Mouse (Mus musculus): ENCODE measurements around the gene Fam133b.

The Fam133b gene

DNA sequence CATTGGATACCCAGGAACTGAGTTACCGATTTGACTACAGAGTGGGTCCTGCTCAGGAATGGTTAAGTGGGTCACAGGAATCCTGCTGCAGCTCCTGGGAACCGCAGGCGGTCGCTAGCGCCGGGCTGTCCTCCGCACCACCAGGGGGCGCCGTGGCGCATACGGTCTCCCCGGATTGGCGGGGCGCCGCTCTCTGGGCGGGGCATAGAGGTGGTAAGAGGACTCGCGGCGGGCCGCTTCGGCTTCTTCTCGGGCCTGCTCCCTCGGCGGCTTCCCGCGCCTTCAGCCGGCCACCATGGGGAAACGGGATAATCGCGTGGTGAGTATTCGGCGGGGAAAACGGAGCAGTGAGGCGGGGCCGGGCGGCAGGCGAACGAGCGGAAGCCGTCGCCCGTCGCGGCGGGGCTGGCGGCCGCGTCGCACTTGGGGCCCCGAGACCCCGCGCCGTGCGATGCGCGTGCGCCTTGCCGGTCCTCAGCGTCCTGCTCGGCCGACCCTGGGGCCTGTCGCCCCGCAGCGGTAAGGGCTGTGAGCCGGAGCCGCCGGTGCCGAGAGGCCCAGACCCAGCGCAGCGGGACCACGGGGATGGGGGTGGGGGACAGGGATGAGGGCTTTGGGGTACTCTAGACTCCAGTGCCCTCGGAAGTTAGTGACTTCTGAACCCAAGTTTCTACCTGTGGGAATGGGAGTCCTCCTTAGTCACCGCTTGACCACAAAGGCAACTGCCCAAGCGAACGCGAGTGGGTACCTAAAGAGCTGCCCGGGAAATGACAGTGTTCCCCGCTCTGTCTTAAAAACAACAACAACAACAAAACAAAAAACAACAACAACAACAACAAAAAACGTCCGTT lies at the start of gene Fam133b:
Gene Fam133b, plus strand, starts transcription at position 205 of the 851 bp plus-strand sequence.
- peak; percentile 99 for DNase-seq (ENCODE audit: low spot score)

GRCm38 (mm10) chr5:3493968-3494367 lies 49.7 kb upstream of the Fam133b start:
- DNase-seq (ENCODE audit: low spot score), result no peak

DNA sequence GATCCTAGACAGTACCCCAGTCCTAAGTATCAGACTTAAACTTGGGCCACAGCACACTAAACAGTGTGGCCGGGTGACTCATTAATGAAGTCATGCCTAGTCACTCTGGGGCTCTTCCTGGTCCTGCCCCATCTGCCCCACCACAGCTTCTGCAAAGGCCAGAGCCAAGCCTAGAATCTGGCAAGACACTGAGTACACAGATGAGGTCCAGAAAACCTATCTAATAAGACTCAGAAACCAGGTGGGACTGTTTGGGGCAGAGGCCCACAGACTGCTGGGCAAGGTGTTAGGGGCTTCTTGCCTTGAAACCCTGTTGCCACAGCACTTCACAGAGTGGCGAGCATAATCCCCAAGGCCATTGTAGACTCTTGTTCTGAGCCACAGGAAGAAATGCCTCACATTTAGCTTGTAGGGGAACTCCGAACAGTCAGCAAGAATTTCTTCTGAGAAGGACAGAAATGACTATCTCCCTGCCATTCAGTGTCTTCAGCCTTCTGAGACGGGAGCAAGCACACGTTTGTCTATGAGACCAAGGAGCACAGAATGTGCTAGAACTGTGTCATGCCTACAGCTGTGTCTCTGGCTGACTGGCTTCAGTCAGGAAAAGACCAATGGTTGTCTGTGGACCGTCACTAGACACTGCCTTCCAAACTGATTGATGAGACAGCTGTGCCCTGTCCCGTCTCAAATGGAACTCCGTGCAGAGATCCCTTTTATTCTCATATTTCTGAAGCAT lies 49.0 kb upstream of the Fam133b start:
- DNase-seq (ENCODE audit: low spot score), result no peak

GRCm38 (mm10) chr5:3497505-3497925 lies 46.1 kb upstream of the Fam133b start:
- no peak for DNase-seq (ENCODE audit: low spot score)

DNA sequence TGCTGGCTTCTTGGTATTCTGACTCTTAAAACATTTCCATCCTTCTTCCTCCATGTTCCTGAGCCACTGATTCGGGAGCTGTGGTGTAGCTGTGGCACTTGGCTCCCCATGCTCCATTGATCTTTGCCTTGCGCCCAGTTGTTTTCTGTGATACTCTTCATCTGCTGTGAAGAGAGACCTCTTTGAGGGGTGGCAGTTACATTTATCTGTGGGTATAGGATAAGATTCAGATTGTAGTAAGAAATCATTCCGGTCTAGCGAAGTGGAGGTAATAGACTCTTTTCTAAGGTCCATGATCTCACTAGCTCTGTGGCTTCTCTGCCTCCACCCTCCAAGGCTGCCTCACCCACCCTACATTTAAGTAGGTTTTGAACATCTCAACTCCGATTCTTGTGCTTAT lies 43.3 kb upstream of the Fam133b start:
- DNase-seq (ENCODE audit: low spot score), result no peak

DNA sequence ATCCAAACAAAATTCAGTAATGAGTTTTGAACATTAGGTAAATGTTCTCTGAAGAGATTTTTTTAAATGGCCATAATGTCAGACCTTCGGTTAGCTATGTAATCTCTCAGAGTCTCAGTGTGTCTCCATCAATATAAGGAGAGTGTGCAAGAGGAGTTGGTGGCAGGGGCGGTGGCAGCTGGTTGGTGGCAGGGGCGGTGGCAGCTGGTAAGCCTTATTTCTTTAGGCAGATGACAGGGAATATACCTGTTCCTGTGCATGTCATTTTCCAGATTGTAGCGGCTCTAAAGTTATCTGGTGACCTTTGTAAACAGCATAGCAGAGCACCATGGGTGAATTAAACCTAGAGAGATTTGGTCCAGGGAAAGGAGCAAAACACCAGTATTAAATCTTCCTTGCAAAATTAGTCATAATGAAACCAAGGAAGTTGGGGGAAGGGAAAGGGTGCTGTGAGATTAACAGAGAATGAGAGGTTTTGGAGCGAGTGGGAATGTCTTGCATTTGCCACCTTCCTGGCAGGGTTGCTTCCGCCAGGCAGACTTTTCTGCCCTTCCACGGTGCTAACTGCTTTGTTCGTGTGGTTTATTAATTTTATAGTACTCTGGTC lies 42.6 kb upstream of the Fam133b start:
- no peak for DNase-seq (ENCODE audit: low spot score)

DNA sequence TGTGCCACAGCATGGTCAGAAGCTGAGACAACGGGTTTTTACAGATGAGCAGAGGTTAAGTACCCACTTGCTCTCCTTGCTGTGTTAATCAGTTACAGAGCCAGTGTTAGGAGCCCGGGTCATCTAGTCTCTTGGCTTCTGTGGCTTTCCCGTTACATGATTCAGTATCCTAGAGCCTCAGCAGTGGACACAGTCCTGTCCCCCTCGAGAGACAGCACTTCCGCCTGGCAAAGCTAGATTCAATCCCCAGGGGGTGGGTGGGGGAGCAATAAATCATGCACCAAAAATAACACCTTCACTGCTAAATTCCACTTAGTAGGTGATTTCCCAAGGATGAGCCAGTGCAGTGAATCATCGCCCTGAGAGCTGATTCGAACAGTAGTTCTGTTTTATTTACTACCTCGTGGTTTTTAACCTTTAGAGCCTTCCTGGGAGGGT lies 42.0 kb upstream of the Fam133b start:
- DNase-seq (ENCODE audit: low spot score), result no peak

DNA sequence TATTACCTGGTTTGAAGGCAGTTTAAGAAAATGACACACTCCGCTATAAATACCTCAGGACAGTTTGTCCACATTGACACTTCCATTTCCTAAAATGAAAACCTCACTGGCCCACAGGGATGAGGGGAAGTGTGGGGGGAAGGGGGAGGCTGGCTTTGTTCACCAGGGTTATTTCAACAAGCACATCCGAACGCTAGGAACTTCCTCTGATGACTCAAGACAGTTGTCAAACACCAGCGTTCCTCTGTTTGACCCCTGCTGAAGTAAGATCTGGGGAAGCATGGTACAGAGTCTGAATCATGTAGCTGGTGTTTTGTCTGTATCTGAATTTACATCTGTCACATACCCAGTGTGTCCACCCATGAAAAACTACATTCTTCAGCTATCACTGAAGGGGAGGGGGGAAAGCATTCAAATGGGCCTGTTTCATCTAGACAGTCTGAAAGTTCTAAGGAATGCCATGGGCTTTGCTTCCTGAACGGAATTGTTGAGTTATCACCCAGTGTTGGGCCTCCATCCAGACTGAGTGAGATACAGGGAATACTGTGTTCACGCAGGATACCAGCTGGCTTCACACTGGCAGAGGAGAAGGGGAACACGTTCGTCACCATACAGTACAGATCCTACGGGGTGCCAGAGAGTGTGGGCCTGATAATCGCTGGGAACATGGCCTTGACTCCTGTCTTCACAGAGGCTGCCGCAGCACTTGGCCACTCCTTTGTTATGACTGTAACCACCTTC lies 40.9 kb upstream of the Fam133b start:
- DNase-seq (ENCODE audit: low spot score), result peak; percentile 44

DNA sequence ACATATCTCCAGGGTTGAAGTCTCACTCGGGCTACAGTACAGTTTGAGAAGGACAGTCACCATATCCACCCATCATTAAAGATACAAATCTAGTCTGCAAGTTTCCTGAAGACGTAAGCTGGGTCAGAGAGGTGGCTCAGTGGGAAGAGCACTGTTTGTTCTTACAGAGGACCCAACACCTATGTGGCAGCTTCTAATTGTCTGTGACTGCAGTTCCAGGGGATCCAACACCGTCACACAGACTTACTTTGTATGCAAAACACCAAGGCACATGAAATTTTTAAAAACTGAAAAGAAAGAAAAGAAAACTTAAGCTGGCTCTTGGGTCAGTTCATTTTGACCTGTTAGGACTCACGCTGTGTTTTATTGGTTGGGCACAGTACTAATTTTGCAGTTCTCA lies 40.3 kb upstream of the Fam133b start:
- DNase-seq (ENCODE audit: low spot score), result no peak

DNA sequence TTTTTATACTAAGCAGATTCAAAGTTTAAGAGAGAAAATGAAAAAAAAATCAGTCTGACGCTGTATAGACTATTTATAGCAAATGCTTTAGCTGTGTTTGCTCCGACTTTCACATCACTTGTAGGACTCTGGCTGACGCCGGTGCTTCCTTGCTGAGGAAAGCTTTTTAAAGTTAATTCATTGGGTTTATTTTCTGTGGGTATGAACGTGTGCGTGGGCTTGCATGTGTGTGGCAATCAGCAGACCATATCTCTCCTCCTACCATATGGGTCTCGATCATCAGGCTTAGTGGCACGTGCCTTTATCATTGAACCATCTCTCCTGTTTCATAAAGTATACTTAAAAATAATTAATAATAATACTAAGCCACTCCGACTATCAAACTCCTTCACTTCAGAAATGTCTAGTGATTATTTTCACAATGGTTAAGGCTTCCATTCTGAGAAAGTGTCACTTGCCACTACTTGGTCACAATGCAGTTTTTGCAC lies 39.8 kb upstream of the Fam133b start:
- no peak for DNase-seq (ENCODE audit: low spot score)

- DNase-seq (ENCODE audit: low spot score), result no peak
Observed at GRCm38 (mm10) chr5:3504453-3504852, 39.2 kb upstream of the Fam133b start.

GRCm38 (mm10) chr5:3505553-3505952 lies 38.1 kb upstream of the Fam133b start:
- DNase-seq (ENCODE audit: low spot score), result no peak

GRCm38 (mm10) chr5:3508480-3509381 lies 34.9 kb upstream of the Fam133b start:
- no peak for DNase-seq (ENCODE audit: low spot score)

GRCm38 (mm10) chr5:3509503-3509902 lies 34.1 kb upstream of the Fam133b start:
- no peak for DNase-seq (ENCODE audit: low spot score)

- DNase-seq (ENCODE audit: low spot score), result no peak
Observed at GRCm38 (mm10) chr5:3511097-3511795, 32.4 kb upstream of the Fam133b start.

DNA sequence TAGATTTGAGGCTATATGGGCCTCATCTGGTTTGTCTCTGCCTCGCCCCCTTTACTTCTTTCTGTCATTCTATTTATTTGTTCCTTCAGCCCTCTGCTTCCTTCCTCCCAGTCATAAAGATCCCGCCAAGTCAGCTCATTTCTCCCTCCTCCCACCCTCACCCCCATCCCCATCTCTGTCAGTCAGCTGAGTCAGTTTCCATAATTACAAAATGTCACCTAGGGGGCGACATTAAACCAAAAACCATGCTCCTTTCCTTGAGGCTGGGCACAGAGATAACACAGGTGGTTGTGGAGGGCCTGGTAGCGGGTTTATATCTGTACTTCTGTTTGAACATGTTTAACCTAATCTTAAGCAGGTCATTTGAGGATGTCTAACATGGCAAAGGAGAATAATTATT lies 31.0 kb upstream of the Fam133b start:
- DNase-seq (ENCODE audit: low spot score), result peak; percentile 6

DNA sequence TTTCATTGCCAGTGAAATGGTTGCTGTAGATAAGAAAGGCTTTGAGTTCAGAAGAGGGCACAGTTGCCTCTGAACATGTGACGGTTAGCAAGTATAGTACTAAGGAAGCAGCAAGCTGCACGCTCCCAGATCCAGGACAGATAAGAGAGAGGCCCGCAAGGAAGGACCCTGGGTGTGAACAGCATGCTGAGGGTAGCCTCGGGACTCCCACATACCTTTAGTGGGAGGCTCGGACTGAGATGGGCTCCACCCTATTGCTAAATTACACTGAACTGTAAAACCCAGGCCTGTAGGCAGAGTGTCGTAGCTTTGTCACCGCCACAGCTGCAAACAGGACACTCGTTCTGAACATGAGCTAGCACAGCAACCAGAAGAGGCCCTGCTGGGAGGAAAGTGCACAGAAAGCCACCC lies 28.7 kb upstream of the Fam133b start:
- DNase-seq (ENCODE audit: low spot score), result no peak

GRCm38 (mm10) chr5:3515477-3515876 lies 28.2 kb upstream of the Fam133b start:
- DNase-seq (ENCODE audit: low spot score), result no peak

GRCm38 (mm10) chr5:3516481-3517075 lies 27.1 kb upstream of the Fam133b start:
- peak; percentile 69 for DNase-seq (ENCODE audit: low spot score)
